Mouse (Mus musculus): ENCODE measurements around the gene Tgfb3. TPM values are rescaled to one million over a fixed set of nuclear protein-coding genes. Genes with fewer than 3 reads are reported as not detected.

Gene Tgfb3
- total and polyA plus RNA-seq, 2 experiments from 2014 or later: 6.8 to 7.3 TPM

DNA sequence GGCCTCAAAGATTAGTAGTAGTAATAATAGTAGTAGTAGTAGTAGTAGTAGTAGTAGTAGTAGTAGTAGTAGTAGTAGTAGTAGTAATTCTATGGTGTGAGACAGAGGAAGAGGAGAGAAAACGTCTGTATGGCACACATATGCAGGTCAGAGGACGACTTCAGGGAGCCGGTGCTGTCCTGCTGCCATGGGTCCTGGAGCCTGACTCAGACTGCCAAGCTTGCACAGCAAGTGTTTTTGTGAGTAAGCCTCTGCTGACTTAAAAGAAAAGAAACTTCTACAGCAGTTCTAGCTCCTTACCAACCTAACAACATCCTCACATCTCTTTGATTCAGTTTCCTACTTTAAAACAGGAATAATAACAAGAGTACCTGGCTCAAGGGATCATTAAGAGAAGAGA is 64.2 kb downstream of the Tgfb3 start:
- 84% methylated on average over 3 of the region's 3 CpGs for WGBS
- no peak for TF ChIP-seq CTCF (IDR thresholded peaks at IDR 0.05; ENCODE audit: low read depth)

DNA sequence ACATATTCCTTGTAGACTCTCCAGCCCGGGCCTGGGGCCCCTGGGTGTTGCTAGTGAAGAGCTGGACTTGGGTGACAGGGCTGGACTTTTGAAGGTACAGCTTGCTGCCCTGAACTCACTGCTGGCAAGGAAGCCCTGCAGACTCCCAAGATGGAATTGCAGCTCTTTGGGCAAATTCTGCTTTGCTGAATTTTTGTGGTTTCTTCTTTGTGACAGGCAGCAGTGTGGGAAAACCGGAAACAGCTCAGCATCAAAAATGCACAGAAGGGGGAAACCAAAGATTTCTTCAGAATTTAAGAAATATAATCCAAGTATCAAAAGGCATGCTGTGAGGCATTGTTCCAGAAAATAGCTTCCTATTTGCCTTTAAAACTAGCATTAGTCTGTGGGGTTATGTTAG is 64.7 kb downstream of the Tgfb3 start:
- H3K9me3 ChIP-seq (ENCODE audit: low read length): no peaks in the 10 kb centered on the region
- H3K36me3 ChIP-seq (ENCODE audit: insufficient read depth): no peaks in the 10 kb centered on the region; the same call in 1 of the 2 replicates
- ATAC-seq: no peak
- H3K27me3 ChIP-seq (ENCODE audit: insufficient read depth, low read length): no peaks in the 10 kb centered on the region
- H3K27ac ChIP-seq (ENCODE audit: low read depth, low read length): no peak overlapping the region
- no peak for TF ChIP-seq CTCF (IDR thresholded peaks at IDR 0.05; ENCODE audit: low read depth)
- 87% methylated on average over 2 of the region's 2 CpGs for whole genome bisulfite sequencing
- H3K9ac ChIP-seq: no peak overlapping the region
- no peak overlapping the region for H3K4me3 ChIP-seq (ENCODE audit: low read depth, low read length)
- H3K4me1 ChIP-seq (ENCODE audit: insufficient read depth): no peaks in the 10 kb centered on the region
- no peak overlapping the region for H3K4me2 ChIP-seq (ENCODE audit: low read depth)
- no peak for DNase-seq

More for the DNA sequence above, 64.2 kb downstream of the Tgfb3 start:
- no peak for ATAC-seq
- Histone ChIP-seq H3K4me3 (ENCODE audit: low read depth, low read length) (no peak overlapping the region), H3K36me3 (ENCODE audit: insufficient read depth) (no peaks in the 10 kb centered on the region; the same call in 1 of the 2 replicates), H3K9me3 (ENCODE audit: low read length) (no peaks in the 10 kb centered on the region), H3K9ac (no peak overlapping the region), H3K27ac (ENCODE audit: low read depth, low read length) (no peak overlapping the region), H3K27me3 (ENCODE audit: insufficient read depth, low read length) (no peaks in the 10 kb centered on the region), H3K4me2 (ENCODE audit: low read depth) (no peak overlapping the region), H3K4me1 (ENCODE audit: insufficient read depth) (no peaks in the 10 kb centered on the region)
- no peak for DNase-seq

DNA sequence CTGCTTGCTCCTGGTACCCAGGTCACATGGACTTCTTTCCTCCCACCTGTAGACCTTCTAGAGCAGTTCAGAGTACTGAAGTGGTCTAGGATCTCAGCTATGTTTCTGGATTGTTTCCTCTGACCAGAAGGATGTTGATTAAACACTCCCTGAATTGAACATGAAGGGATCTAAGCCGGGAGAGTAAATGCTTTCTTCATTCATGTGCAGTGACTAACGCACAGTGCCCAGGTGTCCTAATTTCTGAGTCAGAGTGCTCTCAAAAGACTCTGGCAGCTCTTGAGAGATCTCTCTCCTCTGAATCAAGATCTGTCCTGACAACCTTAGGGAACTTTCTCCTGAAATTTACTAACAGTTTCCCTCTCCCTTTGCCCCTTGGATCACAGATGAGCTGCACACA is 66.6 kb downstream of the Tgfb3 start:
- DNase-seq (no peak), ATAC-seq (no peak)
- Histone ChIP-seq H3K9me3 (ENCODE audit: low read length) (no peaks in the 10 kb centered on the region), H3K4me2 (ENCODE audit: low read depth) (no peak overlapping the region), H3K4me3 (ENCODE audit: low read depth, low read length) (no peak overlapping the region), H3K4me1 (ENCODE audit: insufficient read depth) (no peaks in the 10 kb centered on the region), H3K9ac (no peak overlapping the region), H3K27ac (ENCODE audit: low read depth, low read length) (no peak overlapping the region), H3K27me3 (ENCODE audit: insufficient read depth, low read length) (no peaks in the 10 kb centered on the region), H3K36me3 (ENCODE audit: insufficient read depth) (no peaks in the 10 kb centered on the region; the same call in 1 of the 2 replicates)
- 88% methylated on average over 2 of the region's 2 CpGs for WGBS
- no peak for TF ChIP-seq CTCF (IDR thresholded peaks at IDR 0.05; ENCODE audit: low read depth)

DNA sequence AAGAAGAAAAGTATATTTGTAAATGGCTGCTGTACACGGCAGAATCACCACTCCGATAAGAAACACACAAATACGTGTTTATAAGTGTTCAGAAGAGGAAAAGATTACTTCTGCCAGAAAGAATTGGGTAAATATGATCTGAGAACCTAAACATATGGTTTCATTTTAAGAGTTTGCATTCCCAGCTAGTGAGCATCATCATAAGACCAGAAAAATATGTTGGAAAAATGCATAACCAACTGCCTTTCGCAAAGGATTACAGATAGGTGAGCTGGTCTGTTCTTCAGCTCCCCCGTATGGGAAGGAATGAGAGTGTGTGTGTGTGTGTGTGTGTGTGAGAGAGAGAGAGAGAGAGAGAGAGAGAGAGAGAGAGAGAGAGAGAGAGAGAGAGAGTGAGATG is 68.2 kb downstream of the Tgfb3 start:
- Histone ChIP-seq H3K9me3 (ENCODE audit: low read length) (no peaks in the 10 kb centered on the region), H3K4me1 (ENCODE audit: insufficient read depth) (no peaks in the 10 kb centered on the region), H3K9ac (no peak overlapping the region), H3K4me2 (ENCODE audit: low read depth) (no peak overlapping the region), H3K4me3 (ENCODE audit: low read depth, low read length) (no peak overlapping the region), H3K27ac (ENCODE audit: low read depth, low read length) (no peak overlapping the region), H3K27me3 (ENCODE audit: insufficient read depth, low read length) (no peaks in the 10 kb centered on the region), H3K36me3 (ENCODE audit: insufficient read depth) (no peaks in the 10 kb centered on the region; the same call in 1 of the 2 replicates)
- DNase-seq (no peak), ATAC-seq (no peak)
- 71% methylated on average over 5 of the region's 5 CpGs for WGBS
- no peak for TF ChIP-seq CTCF (IDR thresholded peaks at IDR 0.05; ENCODE audit: low read depth)

DNA sequence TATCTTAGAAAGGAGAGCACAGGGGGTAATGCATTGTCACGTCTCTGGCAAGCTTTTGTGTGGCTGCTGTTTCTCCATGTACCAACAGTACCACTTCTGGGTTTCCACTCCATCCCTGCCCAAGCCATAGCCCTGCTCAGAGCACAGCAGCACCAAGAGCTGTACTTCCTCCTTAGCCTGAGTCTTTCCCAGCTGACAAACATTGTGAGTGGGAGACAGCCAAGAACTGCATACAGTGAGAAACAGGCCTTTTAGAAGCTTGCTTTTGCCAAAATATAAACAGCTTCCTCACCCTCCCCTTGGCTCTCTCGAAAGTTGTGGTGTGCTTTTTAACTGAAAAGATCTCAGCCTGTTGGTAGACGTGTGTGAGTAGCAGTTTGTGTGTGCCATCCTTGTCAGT is 71.5 kb downstream of the Tgfb3 start:
- no peak for TF ChIP-seq CTCF (IDR thresholded peaks at IDR 0.05; ENCODE audit: low read depth)
- DNase-seq (peak; percentile 53), ATAC-seq (peak; percentile 54)
- WGBS: 46% methylated on average over 3 of the region's 3 CpGs
- H3K36me3 ChIP-seq (ENCODE audit: insufficient read depth): no peaks in the 10 kb centered on the region
- no peak overlapping the region for H3K4me3 ChIP-seq (ENCODE audit: low read depth, low read length)
- H3K27ac ChIP-seq (ENCODE audit: low read depth, low read length): no peak overlapping the region
- H3K9ac ChIP-seq: no peak overlapping the region
- no peaks in the 10 kb centered on the region for H3K9me3 ChIP-seq (ENCODE audit: low read length)
- H3K27me3 ChIP-seq (ENCODE audit: insufficient read depth, low read length): no peaks in the 10 kb centered on the region
- no peak overlapping the region for H3K4me2 ChIP-seq (ENCODE audit: low read depth)
- no peaks in the 10 kb centered on the region for H3K4me1 ChIP-seq (ENCODE audit: insufficient read depth)

Other genes with a start within 250 kb of the Tgfb3 start
- gene Ift43, start 3.5 kb upstream of the Tgfb3 start, total RNA-seq (2014; rRNA removed): 12.9 and 19.5 TPM in 2 replicates
- 33.9 and 35.3 TPM in 2 replicates for gene Ift43, start 3.5 kb upstream of the Tgfb3 start, polyA plus RNA-seq (2015; fragmentation: Nextera tagmentation; extraction: Ambion mirVana)
- gene Gpatch2l, start 162.8 kb upstream of the Tgfb3 start, total RNA-seq (2014; rRNA removed): 34.6 and 41.0 TPM in 2 replicates
- 16.4 and 21.5 TPM in 2 replicates for gene Gpatch2l, start 162.8 kb upstream of the Tgfb3 start, polyA plus RNA-seq (2015; fragmentation: Nextera tagmentation; extraction: Ambion mirVana)